Mouse (Mus musculus): ENCODE data around the gene Sept9.

DNA sequence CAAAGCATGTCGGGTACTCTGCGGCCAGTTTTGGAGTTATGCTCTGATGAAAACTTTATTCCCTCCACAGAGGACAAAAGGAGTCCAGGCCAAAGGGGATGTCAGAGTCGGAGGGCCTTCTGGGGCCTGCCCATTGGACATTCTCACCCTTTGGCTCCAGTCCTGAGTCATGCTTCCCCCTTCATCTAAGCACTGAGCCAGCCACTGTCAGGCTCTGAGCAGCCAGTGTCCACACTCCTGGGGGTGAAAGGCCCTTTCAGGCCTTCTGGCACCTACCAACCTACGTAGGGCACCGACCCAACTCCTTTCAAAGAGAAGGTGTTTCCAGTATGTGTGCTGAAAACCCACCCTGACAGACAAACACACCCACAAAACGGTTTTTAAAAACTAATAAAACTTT lies 3.8 kb upstream of the Sept9 start:
- TF ChIP-seq USF1 (IDR thresholded peaks at IDR 0.05; ENCODE audit: low read depth) (no peak), POLR2A (IDR thresholded peaks at IDR 0.05; ENCODE audit: insufficient read length, low read depth) (no peak), MYOD1 (IDR thresholded peaks at IDR 0.05; ENCODE audit: control insufficient read depth in 1 of 3, insufficient read length in 2 of 3, low read depth in 2 of 3) (no peak), POLR2AphosphoS2 (IDR thresholded peaks at IDR 0.05; ENCODE audit: insufficient read length, low read depth) (no peak), TCF12 (IDR thresholded peaks at IDR 0.05; ENCODE audit: insufficient read depth, poor library complexity, severe bottlenecking) (no peak), REST (IDR thresholded peaks at IDR 0.05; ENCODE audit: insufficient read depth, insufficient read length) (no peak), MAX (IDR thresholded peaks at IDR 0.05; ENCODE audit: low read depth) (no peak), CEBPB (IDR thresholded peaks at IDR 0.05; ENCODE audit: insufficient read depth, poor library complexity, severe bottlenecking) (no peak), MYOG (IDR thresholded peaks at IDR 0.05; ENCODE audit: control insufficient read depth in 1 of 3, insufficient read depth in 1 of 3, insufficient read length in 2 of 3, low read depth in 2 of 3) (no peak), TCF3 (IDR thresholded peaks at IDR 0.05; ENCODE audit: insufficient read length, low read depth) (no peak)
